ENCODE assay signal across 15 mouse cellular contexts in genomic region chr6:36937527-36937926, GRCm38 (mm10).
"Had no signal": no experiment of that assay in that cellular context is flagged by ENCODE, and none has a peak within 500 bp of the region (broad histone marks: within the 10 kb centered on the region; RNA-seq: fewer than 3 reads in every experiment).

No protein-coding gene starts in this region.

- DNase-seq: kidney, adult 9 months; kidney, postnatal 10 days; lung, embryonic 14.5 days; lung, postnatal 10 days; right cerebral cortex, adult 18-20 months; thymus, postnatal 14 days had no signal

- H3K4me1 ChIP-seq: limb, embryonic 10.5 days; liver, embryonic 15.5 days; megakaryocyte, embryonic 14.5 days; midbrain, embryonic 12.5 days; neural tube, embryonic 15.5 days had no signal

- H3K27ac ChIP-seq: limb, embryonic 10.5 days; liver, embryonic 15.5 days; macrophage; midbrain, embryonic 12.5 days; neural tube, embryonic 15.5 days; stomach, postnatal 0 days had no signal

- H3K27me3 ChIP-seq: liver, embryonic 15.5 days; megakaryocyte, embryonic 14.5 days; midbrain, embryonic 12.5 days; neural tube, embryonic 15.5 days had no signal

- H3K4me2 ChIP-seq: liver, embryonic 11.5 days; liver, embryonic 15.5 days; lung, embryonic 14.5 days; midbrain, embryonic 12.5 days; neural tube, embryonic 15.5 days had no signal

- H3K9ac ChIP-seq: liver, embryonic 15.5 days; lung, embryonic 14.5 days; midbrain, embryonic 12.5 days; neural tube, embryonic 15.5 days had no signal

- H3K9me3 ChIP-seq: limb, embryonic 10.5 days; liver, embryonic 15.5 days; megakaryocyte, embryonic 14.5 days; midbrain, embryonic 12.5 days; neural tube, embryonic 15.5 days had no signal

- H3K4me3 ChIP-seq: limb, embryonic 10.5 days; liver, embryonic 15.5 days; megakaryocyte, embryonic 14.5 days; midbrain, embryonic 12.5 days; myocyte; neural tube, embryonic 15.5 days had no signal

- H3K36me3 ChIP-seq: limb, embryonic 10.5 days; liver, embryonic 15.5 days; midbrain, embryonic 12.5 days had no signal
